Mouse (Mus musculus) heart, postnatal 0 days (tissue): ENCODE measurements at regions not wholly inside any gene's neighbourhood (a gene's known extent, or its start where the extent isn't known, plus 50 kb on each side); places are given as distances from the start of the nearest gene placed in this dataset.

Experiments used
- ATAC-seq: fragments of 200-750 bp; cut with Nextera tagmentation; 2 replicates; pipeline ENCODE4 v1.8.0; 2017; ENCODE audit warnings: low read depth, moderate number of reproducible peaks, moderate library complexity; ENCODE audit not compliant: insufficient read depth
- DNase-seq: peaks from one replicate; pipeline ENCODE4 v3.0.0-alpha.2; 2016; ENCODE audit warnings: low spot score
- H3K27ac ChIP-seq: fragments of 300-500 bp; sonication (generic); 2 replicates; pipeline ENCODE4 v1.5.1; 2014; ENCODE audit warnings: low read depth, mild to moderate bottlenecking
- H3K27me3 ChIP-seq: fragments of 300-500 bp; sonication (generic); 2 replicates; pipeline ENCODE4 v1.6.1; 2014; ENCODE audit warnings: low read length, mixed read lengths; ENCODE audit not compliant: control insufficient read depth, insufficient read depth
- H3K36me3 ChIP-seq: fragments of 300-500 bp; sonication (generic); replicated peaks from 2 replicates; pipeline ENCODE4 v1.6.1; 2014; ENCODE audit warnings: low read length, mixed read lengths; ENCODE audit not compliant: control insufficient read depth, insufficient read depth
- H3K4me1 ChIP-seq: fragments of 300-500 bp; sonication (generic); 2 replicates; pipeline ENCODE4 v1.6.1; 2014; ENCODE audit warnings: antibody characterized with exemption; ENCODE audit not compliant: control insufficient read depth, insufficient read depth
- H3K4me2 ChIP-seq: fragments of 300-500 bp; sonication (generic); 2 replicates; pipeline ENCODE4 v1.6.1; 2014; ENCODE audit warnings: low read depth, mild to moderate bottlenecking, low read length, moderate library complexity
- H3K4me3 ChIP-seq: fragments of 300-500 bp; sonication (generic); 2 replicates; pipeline ENCODE4 v1.5.1; 2014; ENCODE audit warnings: low read depth, low read length
- H3K9ac ChIP-seq: fragments of 300-500 bp; sonication (generic); replicated peaks from 2 replicates; pipeline ENCODE4 v1.6.1; 2014; ENCODE audit warnings: low read depth, low read length, mixed read lengths
- H3K9me3 ChIP-seq: fragments of 300-500 bp; sonication (generic); replicated peaks from 2 replicates; pipeline ENCODE4 v1.6.1; 2016; ENCODE audit warnings: low read length; ENCODE audit not compliant: control insufficient read depth
- CTCF ChIP-seq: IDR thresholded peaks from 2 replicates; pipeline ENCODE4 v1.5.1; 2016; ENCODE audit warnings: antibody characterized with exemption, control low read depth, low read depth
- EP300 ChIP-seq: IDR thresholded peaks from 2 replicates; pipeline ENCODE4 v1.6.1; 2016; ENCODE audit warnings: antibody characterized with exemption, low read depth
- WGBS: fragments of 180-500 bp; shearing (Covaris S2); extraction: QIAGEN DNeasy Blood & Tissue Kit; methylation state at CpG from one replicate; pipeline ENCODE4 v1.1.7; 2014; 5-methylcytosine and 5-hydroxymethylcytosine counted together

GRCm38 (mm10) chr19:60148313-60148965 lies 78.1 kb downstream of the Fam204a start:
- H3K4me2 ChIP-seq, result no peak overlapping the region
- WGBS, result 66% methylated on average over 8 of the region's 8 CpGs
- no peak for ATAC-seq
- H3K9ac ChIP-seq, result no peak overlapping the region
- no peaks in the 10 kb centered on the region for H3K36me3 ChIP-seq
- no peak overlapping the region for H3K27ac ChIP-seq
- H3K27me3 ChIP-seq, result peaks cover 33% of the 10 kb centered on the region
- no peak for TF ChIP-seq CTCF
- no peak for TF ChIP-seq EP300
- no peaks in the 10 kb centered on the region for H3K4me1 ChIP-seq
- H3K4me3 ChIP-seq, result no peak overlapping the region
- H3K9me3 ChIP-seq, result no peaks in the 10 kb centered on the region
- DNase-seq, result no peak

GRCm38 (mm10) chr19:60146451-60147190 lies 79.9 kb downstream of the Fam204a start:
- no peaks in the 10 kb centered on the region for H3K9me3 ChIP-seq
- ATAC-seq, result no peak
- no peak overlapping the region for H3K4me2 ChIP-seq
- H3K9ac ChIP-seq, result no peak overlapping the region
- H3K36me3 ChIP-seq, result no peaks in the 10 kb centered on the region
- H3K27me3 ChIP-seq, result peaks cover 33% of the 10 kb centered on the region
- no peak overlapping the region for H3K27ac ChIP-seq
- no peak overlapping the region for H3K4me3 ChIP-seq
- 37% methylated on average over 10 of the region's 10 CpGs for WGBS
- TF ChIP-seq EP300 (no peak), CTCF (no peak)
- no peak for DNase-seq
- H3K4me1 ChIP-seq, result no peaks in the 10 kb centered on the region

- H3K9me3 ChIP-seq, result no peaks in the 10 kb centered on the region
- no peak overlapping the region for H3K9ac ChIP-seq
- 87% methylated on average over 5 of the region's 5 CpGs for WGBS
- H3K4me1 ChIP-seq, result no peaks in the 10 kb centered on the region
- TF ChIP-seq CTCF (no peak), EP300 (no peak)
- H3K27ac ChIP-seq, result no peak overlapping the region
- ATAC-seq (no peak), DNase-seq (no peak)
- H3K4me2 ChIP-seq, result no peak overlapping the region
- peaks cover 33% of the 10 kb centered on the region for H3K27me3 ChIP-seq
- H3K36me3 ChIP-seq, result no peaks in the 10 kb centered on the region
- no peak overlapping the region for H3K4me3 ChIP-seq
Observed at GRCm38 (mm10) chr19:60145242-60145641, 81.3 kb downstream of the Fam204a start.

- ATAC-seq, result peak; percentile 64; the same call in 1 of the 2 replicates
- Histone ChIP-seq H3K4me3 (peak overlapping the region; percentile 23), H3K4me1 (no peaks in the 10 kb centered on the region), H3K9ac (no peak overlapping the region), H3K27me3 (peaks cover 33% of the 10 kb centered on the region), H3K27ac (no peak overlapping the region), H3K36me3 (no peaks in the 10 kb centered on the region), H3K9me3 (no peaks in the 10 kb centered on the region), H3K4me2 (peak overlapping the region; percentile 57)
- peak; percentile 79 for DNase-seq
- peak; percentile 97 for TF ChIP-seq CTCF
- TF ChIP-seq EP300, result no peak
- 5% methylated on average over 20 of the region's 20 CpGs for WGBS
Observed at GRCm38 (mm10) chr19:60144336-60144989, 82.0 kb downstream of the Fam204a start.

GRCm38 (mm10) chr19:60138881-60139280 lies 87.6 kb downstream of the Fam204a start:
- Histone ChIP-seq H3K4me3 (no peak overlapping the region), H3K27me3 (no peaks in the 10 kb centered on the region; the same call in 1 of the 2 replicates), H3K9me3 (no peaks in the 10 kb centered on the region), H3K36me3 (no peaks in the 10 kb centered on the region), H3K4me2 (no peak overlapping the region), H3K9ac (no peak overlapping the region), H3K4me1 (no peaks in the 10 kb centered on the region), H3K27ac (no peak overlapping the region)
- DNase-seq, result no peak
- TF ChIP-seq EP300 (no peak), CTCF (no peak)
- WGBS, result 50% methylated on average over 2 of the region's 2 CpGs
- ATAC-seq, result no peak
